Mouse (Mus musculus) monocyte, adult 2 months (primary cell): ENCODE measurements around the gene Obsl1.

ENCODE experiments used
- DNase-seq, 2 experiments: peaks; one replicate each; pipeline ENCODE4 v3.0.0; 2022; ENCODE audit warnings: low spot score in 2 of 2, low read depth in 1 of 2

The Obsl1 gene

DNA sequence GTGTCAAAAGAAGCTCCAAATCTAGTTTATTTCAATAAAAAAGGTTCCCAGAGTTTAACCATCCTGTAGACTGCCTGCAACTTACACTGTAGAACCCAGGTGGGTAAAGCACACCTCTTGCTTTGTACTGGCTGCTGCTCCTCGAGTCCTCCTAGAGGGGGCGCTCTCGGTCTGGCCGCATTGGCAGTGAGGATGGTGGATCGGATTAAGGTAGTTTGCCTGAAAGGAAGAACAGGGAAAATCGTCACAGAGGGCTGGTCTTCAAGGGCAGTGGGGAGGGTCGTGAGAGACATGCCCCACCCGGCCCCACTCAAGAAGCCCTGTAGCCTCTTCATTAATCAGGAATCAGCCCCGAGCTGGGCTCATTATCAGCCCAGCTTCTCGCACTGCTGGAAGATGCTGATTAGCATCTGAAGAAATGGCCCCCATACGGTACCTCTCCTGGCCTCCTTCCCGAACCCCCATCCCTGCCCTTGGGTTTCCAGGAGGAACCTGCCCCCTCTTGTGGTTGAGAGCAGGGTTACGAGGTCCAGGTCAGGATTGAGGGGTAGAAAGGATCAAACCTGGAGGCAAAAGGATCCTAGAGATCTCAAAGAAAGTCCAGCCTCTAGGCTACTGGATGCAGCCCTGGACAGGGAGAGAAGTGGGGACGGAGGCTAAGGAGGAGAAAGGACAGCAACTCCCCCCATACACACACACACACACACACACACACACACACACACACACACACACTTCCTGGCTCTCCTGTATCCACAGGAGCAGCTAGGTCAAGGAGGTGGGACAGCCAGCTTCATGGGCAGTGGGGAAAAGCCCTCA is 49.3 kb downstream of the Obsl1 start:
- DNase-seq: no peak

DNA sequence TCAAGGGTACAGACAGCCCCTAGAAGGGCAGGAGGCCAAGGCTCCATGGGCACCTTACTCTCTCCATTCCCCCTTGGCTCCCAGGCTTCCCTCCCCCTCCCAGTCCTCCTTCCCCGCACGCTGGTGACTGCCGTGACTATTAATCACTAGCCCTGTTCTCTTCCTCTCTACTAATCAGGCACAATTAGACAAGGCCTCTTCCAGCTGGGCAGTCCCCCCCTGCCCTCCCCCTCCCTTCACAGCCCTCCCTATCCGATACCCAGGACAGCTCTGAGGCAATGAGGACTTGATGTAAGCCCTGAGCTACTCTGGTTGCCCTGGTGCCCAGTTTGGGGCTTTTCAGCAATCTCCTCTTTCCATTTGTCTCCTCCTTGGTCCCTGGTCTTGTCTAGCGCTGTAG is 50.3 kb downstream of the Obsl1 start:
- no peak for DNase-seq

DNA sequence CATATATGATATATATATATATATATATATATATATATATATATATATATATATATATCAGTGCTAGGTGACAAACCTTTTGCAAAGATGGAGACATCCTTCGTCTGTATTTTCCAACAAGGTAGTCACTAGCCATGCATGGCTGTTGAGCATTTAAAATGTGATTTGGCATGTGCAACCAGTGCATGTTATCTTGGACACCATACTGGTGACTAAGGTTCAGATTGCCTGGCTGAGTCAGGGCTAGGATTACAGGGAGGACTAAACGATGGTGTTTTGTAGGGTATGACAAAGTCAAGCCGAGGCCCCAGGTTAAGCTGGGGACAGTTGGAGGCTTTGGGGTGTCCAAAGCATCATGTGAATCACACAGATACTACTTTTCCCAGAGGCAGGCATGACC is 50.8 kb downstream of the Obsl1 start:
- no peak for DNase-seq

DNA sequence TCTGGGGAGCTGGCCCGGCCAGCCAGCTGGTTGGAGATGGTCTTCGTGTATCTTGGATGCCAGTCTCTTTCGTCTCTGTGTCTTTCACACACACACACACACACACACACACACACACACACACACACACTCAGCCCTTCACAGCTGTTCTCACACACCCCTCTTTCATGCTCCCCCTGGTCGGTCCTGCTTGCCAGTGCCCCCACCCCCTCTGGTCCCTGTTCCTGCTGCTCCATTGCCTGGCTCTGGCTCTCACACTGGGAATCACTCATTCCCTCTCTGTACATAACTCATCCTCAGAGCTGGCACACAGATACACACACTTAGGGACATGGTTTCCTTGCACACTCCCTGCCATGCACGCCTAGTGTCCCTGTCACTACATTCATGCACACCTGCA is 54.4 kb downstream of the Obsl1 start:
- no peak for DNase-seq

DNA sequence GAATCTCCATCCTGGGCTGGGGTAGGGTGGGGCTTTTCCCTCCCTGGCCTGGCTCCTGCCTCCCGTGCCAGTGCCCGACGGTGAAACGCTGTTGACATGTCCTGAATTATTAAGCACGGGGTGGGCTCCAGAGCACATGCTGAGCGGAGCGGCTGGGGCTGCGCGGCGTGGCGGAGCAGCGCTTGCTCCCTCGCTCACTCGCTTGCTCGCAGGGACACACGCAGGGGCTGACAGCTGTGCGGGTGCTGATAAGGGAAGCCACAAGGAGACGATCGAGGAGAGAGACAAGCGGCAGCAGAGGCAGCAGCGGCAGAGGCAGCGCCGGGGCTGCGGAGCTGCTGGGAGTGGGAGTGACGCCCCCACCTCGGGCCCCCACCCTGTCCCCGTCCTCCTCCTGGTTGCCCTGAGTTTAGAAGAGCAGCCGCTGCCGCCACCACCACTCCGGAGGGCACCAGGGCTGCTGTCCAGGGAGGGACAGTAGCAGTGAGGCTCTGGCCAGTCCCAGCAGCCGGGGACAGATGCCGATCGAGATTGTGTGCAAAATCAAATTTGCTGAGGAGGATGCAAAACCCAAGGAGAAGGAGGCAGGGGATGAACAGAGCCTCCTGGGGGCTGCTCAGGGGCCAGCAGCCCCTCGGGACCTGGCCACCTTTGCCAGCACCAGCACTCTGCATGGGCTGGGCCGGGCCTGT is 55.8 kb downstream of the Obsl1 start, which contains the start of gene Asic4:
Gene Asic4, plus strand, starts transcription at position 123 of the 692 bp plus-strand sequence.
- no peak for DNase-seq

DNA sequence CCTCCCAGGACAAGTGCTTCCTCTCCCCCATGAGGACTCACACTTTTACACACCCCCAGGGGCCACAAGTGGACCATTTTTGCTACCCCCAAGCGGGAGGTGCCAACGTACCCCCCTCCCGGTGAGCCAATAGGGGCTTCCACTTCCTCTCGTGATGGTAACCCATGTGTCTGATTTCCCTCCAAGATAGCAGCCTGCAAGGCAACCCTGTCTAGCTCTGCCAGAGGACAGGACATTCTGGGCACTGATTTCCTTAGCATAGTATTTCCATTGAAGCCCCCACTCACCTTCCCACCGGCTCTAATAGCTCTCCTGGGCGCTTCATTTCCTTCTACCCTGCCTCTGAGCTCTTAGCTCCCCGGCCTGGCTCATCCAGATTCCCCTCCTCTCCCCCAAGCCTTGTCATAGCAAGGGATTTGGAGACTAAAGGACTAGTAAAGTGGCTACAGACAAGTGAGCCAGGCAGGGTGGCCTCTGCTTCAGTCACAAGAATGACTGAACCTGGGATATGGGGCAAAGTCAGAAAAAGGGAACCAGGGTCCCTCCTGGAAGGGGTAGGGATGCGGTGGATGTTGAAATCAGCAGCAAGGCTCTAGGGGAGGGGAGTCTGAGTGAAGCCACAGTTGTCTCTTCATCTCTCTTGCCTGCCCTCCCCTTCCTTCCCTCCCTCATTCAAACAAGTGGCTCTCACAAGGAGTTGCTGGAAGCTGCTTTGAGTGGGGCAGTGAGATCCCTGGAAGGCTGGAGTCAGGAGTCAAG is 56.7 kb downstream of the Obsl1 start:
- no peak for DNase-seq

DNA sequence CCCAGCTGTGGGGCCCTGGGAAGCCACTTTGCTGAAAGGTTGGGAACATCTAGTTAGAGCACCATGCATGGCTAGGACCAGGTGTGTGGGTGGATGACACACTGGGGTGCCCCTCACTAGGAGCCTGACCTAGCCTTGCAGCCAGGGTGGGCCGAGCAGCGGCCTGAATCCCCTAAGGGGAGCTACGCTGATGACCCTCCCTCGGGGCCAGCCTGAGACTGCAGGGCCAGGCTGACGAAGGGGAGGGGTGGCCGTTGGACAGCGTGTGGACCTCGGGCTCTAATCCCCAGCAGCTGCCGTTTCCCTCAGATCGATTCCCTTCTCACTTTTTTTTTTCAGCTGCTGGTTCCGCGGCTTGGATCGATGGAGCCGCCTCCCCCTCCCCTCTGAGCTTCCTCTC is 57.3 kb downstream of the Obsl1 start:
- no peak for DNase-seq

DNA sequence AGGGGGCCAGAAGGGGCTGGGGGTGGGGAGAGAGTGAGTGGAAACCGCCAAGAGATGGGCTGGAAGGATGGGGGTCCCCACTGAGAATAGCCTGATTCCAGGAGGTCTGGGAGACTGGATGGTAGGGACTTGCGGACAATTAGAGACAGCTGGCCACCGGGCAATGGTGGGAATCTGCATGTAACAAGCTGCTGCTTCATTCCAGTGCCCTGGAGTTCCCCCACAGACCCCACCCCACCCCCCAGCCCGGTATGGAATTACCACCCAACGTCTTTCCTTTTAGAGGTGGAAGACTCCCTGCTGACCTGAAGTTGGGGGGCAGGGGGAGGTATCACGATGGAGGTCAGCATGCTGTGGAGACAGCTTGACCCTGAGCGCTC is 58.2 kb downstream of the Obsl1 start:
- DNase-seq: no peak

DNA sequence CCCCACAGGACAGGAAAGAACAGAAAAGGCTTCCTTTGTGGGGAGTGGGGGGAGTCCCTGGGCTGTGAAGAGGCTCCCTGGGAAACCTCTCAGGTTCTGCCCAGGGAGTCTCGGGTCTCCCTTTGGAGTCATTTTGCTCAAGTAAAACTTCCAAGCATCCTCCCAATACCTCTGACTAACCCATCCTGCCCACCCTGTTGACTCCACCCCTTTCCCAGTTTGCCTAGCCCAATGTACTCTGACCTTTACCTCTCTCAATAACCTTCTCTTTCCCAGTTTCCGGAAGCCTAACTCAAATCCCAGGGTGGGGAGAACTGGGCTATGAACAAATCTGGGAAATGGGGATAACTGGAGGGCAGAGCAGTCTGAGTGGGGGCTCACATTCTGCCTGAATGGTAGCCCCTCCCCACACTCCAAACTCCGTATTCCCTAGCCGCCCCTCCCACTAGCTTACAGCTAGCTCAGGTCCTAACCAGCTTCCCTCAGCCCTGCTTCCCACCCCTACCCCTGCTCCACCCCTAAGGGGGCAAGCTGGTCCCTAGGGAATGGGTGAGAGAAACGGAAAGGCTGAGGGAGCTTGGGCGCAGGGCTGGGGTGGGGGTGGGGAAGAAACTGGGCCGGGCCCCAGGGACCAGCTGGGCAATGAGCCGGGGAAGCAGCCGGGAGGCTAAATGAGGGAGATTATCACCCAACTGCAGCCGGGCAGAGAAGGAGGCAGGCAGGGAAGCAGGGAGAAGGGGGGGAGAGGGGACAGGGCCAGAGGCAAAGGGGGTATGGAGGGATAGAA is 58.8 kb downstream of the Obsl1 start:
- DNase-seq: no peak

DNA sequence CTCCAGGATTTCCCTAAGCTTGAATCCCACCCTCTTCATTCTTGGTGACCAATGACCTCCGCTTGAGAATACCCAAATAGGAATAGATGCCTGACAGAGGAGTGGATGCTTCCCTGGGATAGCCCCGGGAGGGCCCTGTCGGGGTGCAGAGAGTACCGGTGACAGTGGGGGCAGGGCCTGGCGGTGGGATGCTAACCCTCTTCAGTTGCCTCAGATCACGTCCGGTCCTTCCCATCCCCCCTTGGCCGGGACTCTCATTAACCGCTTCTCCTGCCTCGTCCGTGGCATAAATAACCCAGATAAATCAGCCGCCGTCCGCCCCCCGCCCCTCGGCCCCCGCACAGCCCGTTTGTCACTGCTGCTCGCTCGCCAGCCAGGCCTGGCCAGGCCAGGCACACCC is 59.6 kb downstream of the Obsl1 start:
- DNase-seq: no peak

DNA sequence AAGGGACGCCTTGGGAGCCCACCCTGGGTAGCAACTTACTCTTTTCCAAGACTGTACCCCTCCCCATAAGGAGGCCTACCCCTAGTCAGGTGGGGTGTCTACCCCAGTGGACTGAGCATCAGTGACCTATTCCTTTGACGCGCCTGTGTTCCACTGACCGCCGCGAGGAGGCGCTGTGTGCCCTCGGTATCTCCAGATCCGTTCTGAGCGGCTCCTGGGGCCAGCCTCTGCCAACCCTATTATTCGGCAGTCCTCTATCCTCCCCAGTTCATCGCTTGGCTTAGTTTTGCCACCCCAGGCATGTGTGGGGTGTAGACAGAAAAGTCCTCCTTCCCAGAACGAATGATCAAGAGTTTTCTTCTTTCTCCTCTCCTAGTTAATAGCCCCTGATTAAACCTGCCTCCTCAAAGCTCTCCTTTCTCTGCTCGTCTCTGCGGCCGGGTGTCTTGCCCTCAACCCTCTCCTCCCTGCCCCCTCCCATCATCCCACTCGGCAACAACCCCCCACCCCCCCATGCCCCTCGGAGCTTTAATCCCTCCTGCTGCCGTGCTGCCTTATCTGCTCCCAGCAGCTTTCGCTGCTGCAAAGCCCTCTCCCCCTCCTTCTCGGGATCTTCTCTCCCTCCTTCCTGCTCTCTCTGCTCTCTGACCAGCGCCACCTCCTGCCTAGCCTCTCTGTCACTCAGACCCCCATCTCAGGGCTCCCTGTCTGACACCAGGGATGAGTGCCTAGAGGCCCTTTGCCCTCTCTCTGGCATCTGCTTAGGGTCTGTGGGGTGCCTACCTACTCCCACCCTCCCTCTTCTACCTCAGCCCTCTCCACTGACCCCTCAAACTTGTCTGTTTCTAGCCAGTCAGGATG is 60.3 kb downstream of the Obsl1 start:
- DNase-seq: peak in 1 of 2 experiments; percentile 39

DNA sequence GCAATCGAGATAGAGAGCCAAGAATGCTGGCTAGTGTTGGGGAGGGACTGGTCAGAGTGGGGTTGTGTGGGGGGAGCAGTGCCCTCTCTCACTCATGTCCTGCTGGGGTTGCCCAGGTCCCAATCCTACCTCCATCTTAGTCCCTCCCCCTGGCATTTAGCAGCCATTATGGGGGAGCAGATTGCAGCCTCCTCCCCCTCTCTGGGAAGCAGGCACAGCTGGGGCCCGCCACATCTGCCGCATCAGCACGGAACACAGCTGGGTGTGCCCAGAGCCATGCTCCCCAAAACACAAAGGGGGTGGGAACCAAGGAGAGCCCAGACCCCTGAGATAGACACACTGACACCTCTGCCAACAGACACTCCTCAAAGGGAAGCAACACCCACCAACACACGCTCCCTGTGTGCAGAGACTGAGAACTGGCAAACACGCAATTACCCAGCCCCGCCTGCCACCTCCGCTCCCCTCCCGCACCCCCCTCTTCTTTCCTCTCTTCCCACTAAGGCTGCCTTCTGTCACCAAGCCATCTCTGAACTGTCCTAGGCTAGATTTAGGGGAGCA is 61.0 kb downstream of the Obsl1 start:
- no peak for DNase-seq

DNA sequence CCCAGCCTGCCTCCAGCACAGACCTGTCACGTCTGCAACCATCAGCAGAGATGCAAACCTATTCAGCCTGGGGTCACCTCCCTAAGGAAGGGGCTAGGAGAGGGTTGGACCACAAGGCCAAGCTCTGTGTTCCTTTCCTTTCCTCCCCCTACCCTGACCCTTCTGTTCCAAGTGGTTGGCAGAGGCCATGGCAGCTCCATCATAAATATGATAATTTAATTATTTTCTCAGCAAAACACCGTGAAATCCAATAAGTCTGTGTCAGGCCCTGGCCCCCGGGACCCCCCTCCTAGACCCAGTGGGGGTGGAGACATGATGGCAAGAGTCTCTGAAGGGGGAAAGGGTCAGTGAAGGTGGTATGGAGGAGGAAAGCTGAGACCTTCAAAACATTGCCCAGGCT is 62.0 kb downstream of the Obsl1 start:
- no peak for DNase-seq

DNA sequence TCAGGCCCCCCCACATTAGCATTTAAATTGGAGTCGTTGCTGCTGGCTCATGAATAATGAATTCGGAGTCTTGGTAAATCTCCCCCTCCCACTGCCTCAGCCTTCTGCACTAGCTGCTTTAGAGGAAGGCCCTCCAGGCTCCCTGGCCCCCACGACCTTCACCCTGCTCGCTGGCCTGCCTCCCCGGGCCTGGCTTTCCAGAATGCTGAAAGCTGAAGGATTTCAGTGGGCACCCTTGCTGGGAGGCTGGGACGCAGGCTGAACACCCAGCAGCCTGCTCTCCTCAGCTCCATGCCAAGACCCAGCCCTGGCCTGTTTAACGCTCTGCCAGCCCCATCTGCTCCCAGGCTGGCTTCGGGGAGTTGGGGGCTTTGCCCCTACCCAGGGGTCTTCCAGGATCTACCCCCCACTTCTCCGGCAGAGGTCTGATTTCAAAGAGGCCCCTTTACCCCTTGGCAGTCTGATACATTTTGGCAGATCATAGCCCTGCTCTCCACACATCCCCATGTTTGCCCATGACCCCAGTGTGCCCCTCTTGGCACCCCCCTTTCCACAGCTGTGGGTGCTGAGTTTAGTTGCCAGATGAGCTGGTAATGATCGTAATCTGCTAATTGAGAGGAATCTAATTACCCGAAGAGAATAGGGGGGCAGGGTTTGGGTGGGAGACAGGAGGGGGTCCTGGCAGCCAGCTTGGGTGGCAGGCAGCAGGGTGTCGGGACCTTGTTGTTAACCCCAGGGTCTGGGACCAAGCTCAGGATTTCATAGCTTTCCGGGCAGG is 62.8 kb downstream of the Obsl1 start:
- no peak for DNase-seq

DNA sequence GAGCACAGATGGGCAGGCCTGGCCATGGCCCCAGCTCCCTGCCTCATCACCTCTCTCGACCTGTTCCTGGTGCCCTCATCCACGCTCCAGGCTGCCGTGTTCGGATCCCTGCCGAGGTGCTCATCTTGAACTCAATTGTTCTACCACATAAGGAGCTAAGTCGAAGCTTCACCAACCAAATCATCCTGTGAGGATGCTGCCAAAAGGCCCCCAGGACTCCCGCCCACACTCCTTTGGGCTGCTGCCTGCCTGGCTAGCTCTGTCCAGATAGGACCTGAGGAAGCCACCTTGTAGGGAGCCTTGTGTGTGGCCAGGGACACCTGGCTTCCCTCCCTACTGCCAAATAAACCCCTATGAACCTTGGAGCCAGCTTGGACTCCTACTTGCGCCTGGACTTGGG is 63.4 kb downstream of the Obsl1 start:
- no peak for DNase-seq

DNA sequence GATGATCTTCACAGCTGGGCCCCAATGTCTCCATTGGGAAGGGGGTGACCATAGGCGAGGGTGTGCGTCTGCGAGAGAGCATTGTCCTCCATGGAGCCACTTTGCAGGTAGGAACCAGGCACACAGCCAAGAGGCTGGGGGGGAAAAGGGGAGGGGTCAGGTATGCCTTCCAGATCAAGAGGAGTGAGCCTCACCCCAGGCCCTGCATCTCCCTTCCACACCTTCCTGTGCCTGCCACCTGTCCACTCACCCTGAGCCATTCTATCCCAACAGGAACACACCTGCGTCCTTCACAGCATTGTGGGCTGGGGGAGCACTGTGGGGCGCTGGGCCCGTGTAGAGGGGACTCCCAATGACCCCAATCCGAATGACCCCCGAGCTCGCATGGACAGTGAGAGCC is 64.1 kb downstream of the Obsl1 start:
- DNase-seq: no peak

DNA sequence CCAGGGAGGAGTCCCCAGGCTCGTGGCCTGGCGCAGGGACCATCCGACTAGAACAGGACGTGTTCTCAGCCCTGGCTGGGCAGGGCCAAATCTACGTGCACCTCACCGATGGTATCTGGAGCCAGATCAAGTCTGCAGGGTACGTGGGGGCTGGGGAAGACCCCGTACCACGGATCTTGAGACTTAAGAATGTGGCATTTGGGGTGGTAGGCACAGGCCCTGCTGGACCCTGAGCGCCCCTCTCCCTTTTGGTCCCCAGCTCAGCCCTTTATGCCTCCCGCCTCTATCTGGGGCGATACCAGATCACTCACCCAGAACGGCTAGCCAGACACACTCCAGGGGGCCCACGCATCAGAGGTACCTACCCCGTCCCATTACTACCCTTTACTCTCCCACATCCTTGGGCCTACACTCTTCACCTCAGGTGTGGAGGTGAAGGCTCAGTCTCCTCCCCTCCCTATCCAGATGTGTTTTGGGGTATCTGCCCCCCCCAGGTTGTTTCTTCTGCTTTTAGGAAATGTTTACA is 64.7 kb downstream of the Obsl1 start:
- no peak for DNase-seq

DNA sequence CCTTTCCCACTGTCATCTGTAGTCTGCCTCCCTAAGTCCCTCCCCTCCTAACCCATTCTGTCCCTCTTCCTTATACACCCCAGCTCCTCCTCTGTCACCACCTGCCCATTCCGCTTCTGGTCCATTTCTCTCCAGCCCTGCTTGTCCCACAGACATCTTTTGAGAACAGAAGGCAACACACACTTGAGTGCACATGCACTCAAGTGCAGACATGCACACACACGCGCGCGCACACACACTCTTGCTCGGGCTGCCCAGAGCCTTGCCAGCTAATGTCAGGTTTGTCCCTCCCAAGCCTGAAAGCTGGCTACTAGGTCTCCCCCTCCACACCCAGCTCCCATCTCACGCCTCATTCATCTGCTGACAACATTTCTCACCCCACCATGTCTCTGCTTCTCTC is 65.6 kb downstream of the Obsl1 start:
- no peak for DNase-seq

DNA sequence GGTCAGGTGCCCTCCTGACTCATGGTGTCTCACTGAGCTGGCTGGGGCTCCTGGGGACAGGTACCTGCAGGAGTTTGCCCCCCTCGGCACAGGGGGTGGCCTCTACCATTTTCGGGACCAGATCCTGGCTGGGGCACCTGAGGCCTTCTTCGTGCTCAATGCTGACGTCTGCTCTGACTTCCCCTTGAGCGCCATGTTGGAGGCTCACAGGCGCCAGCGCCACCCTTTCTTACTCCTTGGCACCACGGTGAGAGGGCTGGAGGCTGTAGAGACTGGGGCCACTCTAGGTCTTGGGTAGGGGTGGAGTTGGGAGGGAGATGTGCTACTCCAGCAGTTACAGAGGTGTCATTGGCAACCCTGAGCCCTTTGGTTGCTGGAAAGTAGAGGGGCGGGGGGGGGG is 67.5 kb downstream of the Obsl1 start:
- DNase-seq: no peak
